Mouse (Mus musculus): ENCODE measurements around the gene Il6ra.
A peak's percentile ranks its signal among the peaks of the same experiment; 100 is the strongest.

The Il6ra gene

DNA sequence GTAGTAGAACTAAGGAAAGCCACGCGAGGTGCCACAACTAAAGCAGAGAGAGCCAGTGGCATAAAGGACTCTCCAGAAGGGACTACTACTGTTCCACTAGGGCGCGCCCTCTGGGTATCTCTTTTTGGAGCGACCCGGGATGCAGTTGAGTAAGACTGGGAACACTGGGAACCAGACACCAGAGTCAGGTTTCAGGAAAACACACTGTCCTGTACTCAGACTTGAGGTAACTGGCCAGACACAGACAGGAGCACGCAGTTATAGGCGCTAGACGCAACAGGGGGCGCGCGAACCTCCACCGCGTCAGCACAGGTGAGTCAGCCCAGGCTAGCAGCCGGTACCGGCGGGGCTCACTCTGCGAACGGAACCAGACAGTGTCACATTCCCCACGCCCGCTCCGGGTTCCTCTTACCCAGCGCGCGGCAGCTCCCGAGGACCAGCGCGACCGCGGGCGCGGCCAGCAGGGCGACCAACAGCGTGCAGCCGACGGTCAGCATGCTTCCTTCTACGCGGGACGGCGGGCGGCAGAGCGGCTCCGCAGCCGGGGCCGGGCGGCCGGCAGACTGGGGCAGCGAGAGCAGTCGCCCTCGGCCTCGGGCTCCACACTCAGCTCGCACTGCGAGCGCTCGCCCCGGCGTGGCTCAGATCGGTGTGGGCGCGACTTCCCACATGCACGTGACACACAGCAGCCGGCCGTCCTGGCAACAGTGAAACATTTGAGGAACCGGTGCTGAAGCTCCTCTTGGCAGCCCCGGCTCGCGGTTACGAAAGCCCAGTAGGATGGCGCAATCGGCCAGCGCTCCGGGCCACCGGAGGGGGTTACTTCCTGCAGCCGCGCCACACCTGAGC, at the start of gene Il6ra:
Gene Il6ra (minus strand): TSS at position 654 of the 849 bp plus-strand sequence.
- DNase-seq (ENCODE audit: low read depth, low spot score): peak; percentile 71

DNA sequence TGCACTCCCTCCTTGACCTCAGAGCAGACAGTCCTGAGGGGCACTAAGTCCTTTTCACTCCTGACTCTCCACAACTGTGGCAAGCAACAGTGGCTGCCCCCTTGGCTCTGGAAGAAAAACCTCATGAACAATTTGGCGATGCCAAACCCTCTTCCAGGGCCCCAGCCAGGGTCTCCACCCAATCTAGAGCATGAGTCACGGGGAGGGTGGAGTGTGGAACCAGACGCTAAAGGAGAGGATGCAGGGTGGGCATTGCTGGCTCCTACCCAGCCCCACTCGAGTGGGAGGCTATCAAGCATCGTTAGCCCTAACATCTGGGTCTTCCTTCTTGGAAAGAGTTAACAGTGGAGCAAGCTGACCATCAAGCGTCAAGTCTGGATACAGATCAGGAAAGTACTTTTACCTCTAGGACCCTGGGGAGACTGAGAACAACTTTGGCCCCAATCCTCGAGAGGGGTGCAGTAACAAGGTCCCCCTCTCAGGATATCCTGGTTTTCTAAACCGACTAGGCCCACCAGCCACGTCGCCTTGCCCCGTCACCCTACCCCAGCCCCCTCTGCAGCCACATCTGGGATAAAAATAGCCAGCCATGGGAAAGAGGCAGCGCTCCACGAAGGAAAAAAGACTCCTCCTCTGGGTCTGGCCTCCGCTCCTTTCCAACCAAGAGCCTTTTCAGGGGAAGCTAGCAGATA, 49.2 kb upstream of the Il6ra start:
- DNase-seq (ENCODE audit: low read depth, low spot score): no peak

DNA sequence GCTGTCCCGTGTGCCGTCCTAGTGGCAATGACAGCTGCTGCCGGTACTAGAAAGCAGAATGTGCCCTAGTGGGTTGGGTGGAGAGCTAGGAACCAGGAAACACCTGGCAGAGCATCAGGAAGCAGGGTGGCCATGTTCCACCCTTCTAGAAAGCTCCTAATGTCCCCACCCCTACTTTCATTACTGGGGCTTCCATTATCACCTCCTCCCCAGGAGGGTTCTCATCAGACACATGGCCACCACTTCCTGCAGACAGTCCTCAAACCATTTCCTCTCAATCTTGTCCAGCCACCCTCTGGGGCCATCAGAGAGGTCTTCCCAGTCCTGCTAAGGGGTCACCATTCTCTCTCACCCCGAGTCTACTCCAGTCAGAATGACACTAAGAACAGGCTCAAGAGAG, 48.4 kb upstream of the Il6ra start:
- DNase-seq (ENCODE audit: low read depth, low spot score): no peak

DNA sequence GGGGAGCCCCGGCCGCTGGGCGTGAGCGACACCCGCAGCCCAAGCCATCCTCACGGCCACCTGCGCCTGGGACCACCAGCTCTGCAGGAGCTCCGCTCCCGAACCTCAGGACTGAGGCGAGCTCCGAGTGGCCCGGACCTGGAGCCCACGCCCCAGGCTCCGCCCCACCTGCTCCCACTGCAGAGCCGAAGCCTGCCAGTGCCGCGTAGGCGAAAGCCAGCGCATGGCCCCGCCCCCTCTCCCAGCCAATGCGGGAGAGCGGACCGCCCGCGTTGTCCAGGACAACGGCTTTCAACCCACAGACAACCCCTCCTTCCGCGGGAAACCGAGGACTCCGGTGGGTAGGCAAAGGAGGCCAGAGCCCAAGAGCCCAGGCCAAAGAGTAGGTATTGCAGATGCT, 47.5 kb upstream of the Il6ra start:
- DNase-seq (ENCODE audit: low read depth, low spot score): peak; percentile 92

DNA sequence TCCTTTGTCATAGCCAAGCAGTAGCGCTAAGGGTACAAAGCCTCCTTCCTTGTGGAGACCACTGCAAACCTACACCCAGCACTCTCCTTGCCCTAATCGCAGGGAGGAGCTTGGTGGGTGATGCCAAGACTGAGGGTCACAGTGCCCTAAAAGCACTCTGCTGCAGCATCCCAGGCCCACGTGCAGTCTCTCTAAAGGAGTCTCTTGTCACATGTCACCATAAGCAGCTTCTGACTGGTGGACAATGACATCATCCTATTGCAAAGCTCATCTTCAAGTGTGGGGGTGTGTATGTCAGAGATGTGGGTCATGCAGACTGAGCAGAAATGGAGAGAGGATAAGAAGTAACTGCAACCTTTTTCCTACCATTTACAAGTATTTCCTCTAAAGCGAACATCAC, 46.4 kb upstream of the Il6ra start:
- DNase-seq (ENCODE audit: low read depth, low spot score): no peak

DNA sequence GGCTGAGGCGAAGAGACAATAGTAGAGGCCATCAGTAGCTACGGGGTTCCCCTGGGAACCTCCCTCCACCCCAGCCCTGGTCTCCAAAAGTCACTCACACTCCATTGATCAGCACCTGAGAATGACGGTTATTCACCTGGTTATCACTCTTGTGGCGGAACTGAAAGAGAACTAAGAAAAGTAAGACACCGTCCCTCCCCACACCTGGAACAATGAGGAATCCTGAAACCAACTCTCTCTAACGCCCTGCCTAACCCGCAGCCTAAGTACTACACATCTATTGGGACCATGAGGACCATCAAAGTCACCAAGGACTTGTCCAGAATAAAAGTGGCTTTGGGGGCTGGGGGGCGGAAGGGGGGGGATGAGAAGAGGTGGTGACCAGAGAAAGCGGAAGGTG, 44.9 kb upstream of the Il6ra start:
- no peak for DNase-seq (ENCODE audit: low read depth, low spot score)

DNA sequence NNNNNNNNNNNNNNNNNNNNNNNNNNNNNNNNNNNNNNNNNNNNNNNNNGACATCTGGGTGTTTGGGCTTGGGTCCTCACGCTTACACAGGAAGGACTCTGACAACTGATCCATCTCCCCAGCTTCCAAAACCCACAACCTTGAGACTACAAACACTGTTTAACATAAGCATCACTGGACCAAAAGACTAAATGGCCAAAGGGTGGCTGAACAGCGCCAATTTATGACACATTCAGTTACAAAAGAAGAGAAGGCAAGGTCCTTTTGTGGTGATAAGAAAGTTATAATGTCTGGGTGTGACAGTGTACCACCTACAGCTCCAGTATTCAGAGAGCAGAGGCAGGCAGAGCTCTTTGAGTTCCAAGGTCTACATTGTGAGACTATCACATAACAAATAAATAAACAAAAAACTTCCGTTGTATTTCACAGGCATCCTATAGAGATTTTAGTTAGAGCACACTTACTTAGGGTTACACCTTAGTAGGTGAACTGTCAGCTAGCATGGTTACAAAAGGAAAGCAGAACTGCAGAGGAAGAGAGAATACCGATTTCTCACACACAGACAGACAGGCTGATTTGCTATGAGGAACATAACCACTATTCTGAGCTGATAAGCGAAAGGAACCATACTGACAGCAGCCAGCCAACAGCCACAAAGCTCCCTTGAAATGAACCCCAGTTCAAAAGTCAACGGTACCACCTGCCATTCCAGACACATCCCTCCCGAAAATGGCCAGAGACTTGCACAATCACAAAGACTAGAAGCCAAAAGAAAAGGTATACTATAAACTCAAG, 43.4 kb upstream of the Il6ra start:
- DNase-seq (ENCODE audit: low read depth, low spot score): no peak

DNA sequence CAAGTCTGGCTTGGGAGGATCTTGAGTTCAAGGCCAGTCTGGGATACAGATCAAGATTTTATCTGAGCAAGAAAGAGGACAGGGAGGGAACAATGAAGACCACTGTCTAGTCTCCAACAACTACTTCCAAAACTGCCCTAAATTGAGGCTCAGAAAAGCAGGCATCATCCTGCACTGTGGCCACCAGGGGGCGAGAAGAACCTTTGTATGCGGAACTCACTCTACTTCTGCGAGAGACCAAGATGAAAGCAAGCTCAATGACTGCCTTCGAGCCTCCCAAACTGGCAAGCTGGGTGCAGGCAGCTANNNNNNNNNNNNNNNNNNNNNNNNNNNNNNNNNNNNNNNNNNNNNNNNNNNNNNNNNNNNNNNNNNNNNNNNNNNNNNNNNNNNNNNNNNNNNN, 40.4 kb upstream of the Il6ra start:
- DNase-seq (ENCODE audit: low read depth, low spot score): peak; percentile 82

DNA sequence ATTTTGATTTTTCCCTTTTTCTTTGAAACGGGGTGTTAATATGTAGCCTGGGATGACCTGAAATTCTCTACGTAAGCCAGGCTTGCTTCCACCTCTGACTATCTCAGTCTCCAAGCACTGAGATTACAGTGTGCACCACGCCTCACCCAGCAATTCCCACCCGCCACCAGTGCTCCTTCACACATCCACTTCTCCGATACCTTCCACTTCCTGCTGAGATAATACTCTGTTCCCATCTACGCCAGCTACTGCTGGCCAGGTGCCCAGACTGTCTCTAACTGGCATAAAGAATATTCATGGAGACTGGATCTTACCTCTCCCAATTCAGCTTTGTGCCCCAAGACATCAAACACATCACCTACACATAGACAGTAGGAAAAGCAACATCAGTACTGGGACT, 35.7 kb upstream of the Il6ra start:
- DNase-seq (ENCODE audit: low read depth, low spot score): no peak

DNA sequence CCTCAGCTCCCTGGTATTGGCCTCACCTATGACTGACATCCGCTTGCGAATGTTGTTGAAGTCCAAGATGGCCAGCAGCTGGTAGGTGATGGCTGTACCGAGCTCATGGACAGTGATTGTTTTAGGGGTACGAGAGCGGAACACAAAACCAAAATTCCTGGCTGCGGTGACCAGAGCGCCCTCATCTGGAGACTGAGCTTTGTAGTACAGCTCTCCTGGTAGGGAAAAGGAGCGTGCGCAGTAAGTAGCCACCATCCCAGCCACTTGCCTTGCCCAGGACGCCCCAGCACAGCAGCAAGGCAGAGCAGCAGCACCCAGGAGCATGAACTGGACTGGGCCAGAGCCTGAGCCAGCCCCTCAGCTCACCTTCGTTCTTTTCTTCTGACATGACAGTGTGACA, 35.0 kb upstream of the Il6ra start:
- no peak for DNase-seq (ENCODE audit: low read depth, low spot score)

DNA sequence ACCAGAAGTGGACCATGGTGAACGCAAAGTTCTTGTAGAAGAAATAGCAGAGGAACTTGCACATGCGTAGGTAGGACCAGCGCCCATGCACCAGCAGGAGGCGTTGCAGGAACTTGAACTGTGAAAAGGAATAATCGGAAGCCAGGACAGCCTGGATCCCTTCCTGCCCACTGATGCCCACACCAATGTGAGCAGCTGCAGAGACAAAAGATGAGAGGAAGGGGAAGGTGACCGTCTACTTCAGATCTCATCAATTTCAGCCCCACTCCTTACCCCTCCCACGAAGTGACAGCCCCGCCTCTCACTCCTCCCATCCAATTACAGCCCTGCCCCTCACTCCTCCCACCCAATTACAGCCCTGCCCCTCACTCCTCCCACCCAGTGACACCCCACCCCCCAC, 32.0 kb upstream of the Il6ra start:
- no peak for DNase-seq (ENCODE audit: low read depth, low spot score)

DNA sequence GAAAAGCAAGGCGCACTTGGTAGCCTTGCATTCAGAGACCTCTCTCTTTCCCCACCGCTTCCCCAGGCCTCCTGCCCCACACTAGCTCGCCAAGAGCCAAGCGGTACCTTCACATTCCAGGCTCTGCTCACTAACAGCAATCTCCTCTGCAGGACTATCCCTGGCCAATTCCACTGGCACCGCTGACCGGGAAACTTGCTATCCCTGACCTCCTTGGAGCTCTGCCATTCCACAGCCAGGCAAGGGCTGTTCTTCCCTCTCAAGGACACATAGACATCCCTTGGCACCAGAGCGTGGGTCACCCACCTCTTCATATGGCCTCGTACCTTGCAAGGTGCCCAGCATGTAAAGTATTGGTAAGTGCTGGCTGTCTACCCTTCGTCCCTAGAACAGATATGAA, 29.9 kb upstream of the Il6ra start:
- no peak for DNase-seq (ENCODE audit: low read depth, low spot score)

DNA sequence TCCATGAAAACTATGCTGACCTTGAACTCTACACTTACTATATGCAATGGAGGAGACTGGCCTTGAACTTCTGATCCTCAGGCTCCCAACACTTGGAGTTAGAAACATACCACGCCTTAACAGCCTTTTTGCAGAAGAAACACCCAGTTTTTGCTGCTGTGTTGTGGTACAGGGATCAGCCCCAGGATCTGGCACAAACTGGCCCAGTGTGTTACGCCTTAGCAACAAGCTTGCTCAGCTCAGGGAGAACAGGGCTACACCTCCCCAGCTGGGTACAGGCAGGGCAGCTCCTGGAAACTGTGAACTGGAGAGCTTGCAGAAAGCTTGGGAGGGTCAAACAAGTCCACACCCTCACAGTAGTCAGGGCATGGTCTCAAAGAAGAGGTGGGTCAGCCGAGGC, 23.5 kb upstream of the Il6ra start:
- DNase-seq (ENCODE audit: low read depth, low spot score): no peak

DNA sequence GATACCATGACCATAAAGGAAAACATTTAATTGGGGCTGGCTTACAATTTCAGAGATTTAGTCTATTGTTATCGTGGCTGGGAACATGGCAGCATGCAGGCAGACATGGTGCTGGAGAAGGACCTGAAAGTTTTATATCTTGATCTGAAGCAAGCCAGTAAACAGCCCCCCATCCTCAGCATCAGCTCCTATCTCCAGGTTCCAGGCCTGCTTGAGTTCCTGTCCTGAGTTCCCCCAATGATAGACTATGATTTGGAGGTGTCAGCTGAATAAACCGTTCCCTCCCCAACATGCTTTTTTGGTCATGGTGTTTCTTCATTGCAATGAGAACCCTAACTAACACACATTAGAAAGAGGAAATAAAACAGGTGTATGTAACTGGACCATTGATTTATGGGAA, 19.9 kb upstream of the Il6ra start:
- no peak for DNase-seq (ENCODE audit: low read depth, low spot score)

DNA sequence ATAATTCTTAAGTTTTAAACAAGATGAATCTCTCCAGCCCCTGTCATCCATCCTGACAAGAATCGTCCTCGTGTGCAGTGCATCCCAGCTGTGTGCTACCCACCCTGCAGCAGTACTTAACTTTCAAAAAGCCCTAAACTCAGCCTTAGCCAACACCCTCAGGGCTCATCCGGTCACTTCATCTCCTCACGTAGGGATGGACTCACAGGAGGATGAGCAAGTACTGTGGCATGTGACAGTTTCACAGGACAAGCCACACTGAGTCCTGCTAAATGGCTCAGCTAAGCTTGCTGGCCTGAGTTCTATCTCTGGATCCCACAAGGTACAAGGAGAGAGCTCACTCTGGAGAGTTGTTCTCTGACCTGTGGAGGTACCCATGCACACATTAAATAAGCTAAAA, 16.0 kb upstream of the Il6ra start:
- DNase-seq (ENCODE audit: low read depth, low spot score): no peak

DNA sequence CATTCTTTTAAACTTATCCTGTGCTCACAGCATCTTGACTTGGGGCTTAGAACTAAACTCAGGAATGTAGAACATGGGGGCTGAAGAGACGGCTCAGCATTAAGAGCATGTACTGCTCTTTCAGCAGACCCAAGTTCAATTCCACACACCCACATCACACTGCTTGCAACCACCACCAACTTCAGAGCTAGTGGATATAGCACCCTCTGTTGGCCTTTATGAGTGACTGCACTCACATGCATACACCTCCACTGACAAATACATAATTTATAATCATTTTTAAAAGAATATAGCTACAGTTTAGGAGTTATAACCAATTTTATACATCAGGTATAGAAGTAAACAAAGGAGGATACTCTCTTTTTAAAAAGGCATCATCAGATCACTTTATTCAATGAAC, 13.4 kb upstream of the Il6ra start:
- DNase-seq (ENCODE audit: low read depth, low spot score): no peak

DNA sequence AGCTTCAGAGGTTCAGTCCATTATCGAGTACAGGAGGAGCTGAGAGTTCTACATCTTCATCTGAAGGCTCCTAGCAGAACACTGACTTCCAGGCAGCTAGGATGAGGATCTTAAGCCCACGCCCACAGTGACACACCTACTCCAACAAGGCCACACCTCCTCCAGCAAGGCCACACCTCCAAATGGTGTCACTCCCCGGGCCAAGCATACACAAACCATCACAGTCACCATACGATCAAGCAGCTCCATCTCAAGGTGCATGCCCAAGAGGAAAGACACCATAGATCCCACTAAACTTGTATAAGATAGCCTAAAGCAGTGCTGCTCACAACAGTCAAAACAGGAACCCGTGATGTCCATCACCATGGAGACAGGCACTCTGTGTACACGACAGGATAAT, 7.7 kb upstream of the Il6ra start:
- no peak for DNase-seq (ENCODE audit: low read depth, low spot score)

DNA sequence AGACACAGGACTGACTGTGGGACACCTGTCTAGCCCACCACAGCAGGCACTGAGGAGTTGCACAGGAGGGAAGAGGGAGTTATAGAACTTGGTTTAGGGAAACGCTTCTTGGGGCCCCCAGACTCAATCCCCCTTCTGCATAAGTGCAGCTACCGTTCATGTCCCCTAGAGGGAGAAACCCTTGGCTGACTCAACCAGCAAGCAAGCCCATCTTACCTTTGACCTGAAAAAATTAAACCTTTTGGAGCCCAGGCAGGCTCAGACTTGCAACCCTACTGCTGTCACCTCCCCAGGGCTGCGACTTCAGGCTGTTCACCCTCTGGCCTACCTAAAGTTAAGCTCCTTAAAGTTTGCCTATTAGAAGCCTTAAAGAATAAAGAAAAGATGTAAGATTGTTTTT, 4.4 kb upstream of the Il6ra start:
- DNase-seq (ENCODE audit: low read depth, low spot score): no peak

DNA sequence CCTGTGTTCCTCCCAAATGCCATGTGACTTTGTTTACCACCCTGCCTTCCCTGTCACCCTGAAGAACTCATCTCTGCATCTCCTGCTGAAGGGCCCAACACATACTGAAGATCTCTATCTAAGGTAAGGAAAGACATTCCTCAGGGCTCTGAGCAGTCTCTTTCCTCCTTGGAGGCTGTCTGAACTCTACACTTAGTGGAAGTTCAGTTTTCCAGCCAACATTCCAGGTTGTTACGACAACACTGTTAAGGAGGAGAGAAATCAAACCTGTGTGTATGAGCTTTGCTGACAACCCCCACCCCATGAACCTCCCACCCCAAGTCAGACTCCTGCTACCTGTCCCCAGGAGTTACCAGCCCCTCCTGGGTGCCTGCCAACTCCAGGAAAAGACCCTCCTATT, 3.6 kb upstream of the Il6ra start:
- DNase-seq (ENCODE audit: low read depth, low spot score): no peak

DNA sequence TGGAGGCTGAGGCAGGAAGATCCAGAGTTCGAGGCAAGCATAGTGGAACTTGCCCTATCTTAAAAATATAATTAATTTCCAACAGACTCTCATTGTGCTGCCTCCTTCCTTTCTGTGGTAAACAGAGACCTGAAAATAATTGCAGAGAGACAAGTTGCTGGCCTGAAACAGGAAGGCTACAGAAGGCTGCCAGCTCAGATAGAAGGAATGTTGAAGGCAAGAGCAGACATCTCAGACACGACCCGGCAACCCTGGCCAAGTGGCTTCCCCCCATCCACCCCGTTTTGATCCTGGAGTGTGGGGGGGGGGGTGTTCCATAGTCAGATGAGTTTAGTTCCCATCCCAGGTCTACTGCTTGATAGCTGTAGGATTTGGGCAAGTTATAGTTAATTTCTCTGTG, 1.7 kb upstream of the Il6ra start:
- DNase-seq (ENCODE audit: low read depth, low spot score): no peak

DNA sequence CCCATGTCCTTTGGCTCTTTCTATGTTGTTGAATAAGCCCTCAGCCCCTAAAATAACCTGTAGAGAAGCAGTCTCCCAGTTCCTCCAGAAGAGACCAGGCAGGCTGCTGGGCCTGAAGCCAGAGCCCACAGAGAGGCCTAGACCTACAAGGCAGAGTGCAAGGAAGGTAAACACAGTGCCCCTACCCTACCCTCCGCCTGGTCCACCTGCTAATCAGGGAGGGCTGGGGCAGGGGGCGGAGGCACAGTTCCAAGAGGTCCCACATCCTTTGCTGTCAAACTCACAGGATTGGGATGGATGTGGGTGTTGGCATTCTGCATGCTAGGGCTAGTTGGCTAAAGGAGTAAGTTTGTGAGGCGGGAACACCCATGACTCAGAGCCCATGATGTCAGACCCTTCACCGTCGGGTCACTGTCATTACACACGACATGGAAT, 871 bp downstream of the Il6ra start:
- no peak for DNase-seq (ENCODE audit: low read depth, low spot score)

DNA sequence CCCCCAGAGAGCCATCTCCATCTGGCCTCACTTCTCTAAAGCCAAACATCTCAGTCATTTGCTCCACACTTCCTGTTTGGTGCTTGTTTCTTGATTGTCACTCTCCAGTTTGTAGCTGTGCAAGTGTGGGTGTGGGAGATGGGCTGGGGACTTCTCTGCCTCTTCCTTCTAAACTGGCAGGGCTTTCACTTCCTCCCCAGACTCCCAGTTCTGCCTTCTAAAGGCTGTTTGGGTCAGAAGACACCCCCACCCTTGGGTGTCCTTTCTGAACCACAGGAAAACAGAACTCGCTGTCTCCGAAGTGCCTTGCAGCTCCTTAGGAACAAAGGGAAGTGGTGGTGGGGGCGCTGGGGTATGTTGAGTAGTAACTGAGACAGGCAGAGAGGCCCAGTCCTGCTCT, 1.8 kb downstream of the Il6ra start:
- no peak for DNase-seq (ENCODE audit: low read depth, low spot score)
